Mouse (Mus musculus): Measurements from ENCODE around the gene Tcf12. TPM values are rescaled to one million over a fixed set of nuclear protein-coding genes. Genes with fewer than 3 reads are reported as not detected.

Gene Tcf12
- polyA plus RNA-seq, 1 experiment from 2014 or later, result 140 TPM

- Histone ChIP-seq H3K27ac (no peak overlapping the region), H3K9me3 (no peaks in the 10 kb centered on the region), H3K9ac (replicated peaks) (no peak overlapping the region), H3K36me3 (no peaks in the 10 kb centered on the region), H3K4me1 (replicated peaks) (peaks cover 7% of the 10 kb centered on the region; the same call in 1 of the 2 replicates), H3K4me2 (replicated peaks) (no peak overlapping the region), H3K4me3 (replicated peaks) (no peak overlapping the region), H3K27me3 (no peaks in the 10 kb centered on the region)
- no peak for ATAC-seq
These were observed 35.5 kb downstream of the Tcf12 start for GRCm38 (mm10) chr9:72076158-72076557.

GRCm38 (mm10) chr9:72066151-72066550 is 45.5 kb downstream of the Tcf12 start:
- no peak overlapping the region for H3K4me3 ChIP-seq (replicated peaks)
- ATAC-seq, result no peak
- H3K9me3 ChIP-seq, result peaks cover 3% of the 10 kb centered on the region; the same call in 1 of the 2 replicates
- no peak overlapping the region for H3K27ac ChIP-seq
- no peaks in the 10 kb centered on the region for H3K36me3 ChIP-seq
- no peaks in the 10 kb centered on the region for H3K27me3 ChIP-seq
- no peaks in the 10 kb centered on the region for H3K4me1 ChIP-seq (replicated peaks)
- no peak overlapping the region for H3K4me2 ChIP-seq (replicated peaks)
- no peak overlapping the region for H3K9ac ChIP-seq (replicated peaks)

- no peak overlapping the region for H3K4me3 ChIP-seq (replicated peaks)
- ATAC-seq, result no peak
- H3K9ac ChIP-seq (replicated peaks), result no peak overlapping the region
- WGBS, result 96% methylated on average over 3 of the region's 3 CpGs
- no peak overlapping the region for H3K27ac ChIP-seq
- H3K4me1 ChIP-seq (replicated peaks), result no peaks in the 10 kb centered on the region; the same call in 1 of the 2 replicates
- H3K36me3 ChIP-seq, result no peaks in the 10 kb centered on the region
- H3K27me3 ChIP-seq, result no peaks in the 10 kb centered on the region
- H3K4me2 ChIP-seq (replicated peaks), result no peak overlapping the region
- no peaks in the 10 kb centered on the region for H3K9me3 ChIP-seq
These were observed 58.5 kb downstream of the Tcf12 start for GRCm38 (mm10) chr9:72053144-72053543.

GRCm38 (mm10) chr9:72040156-72040555 is 71.5 kb downstream of the Tcf12 start:
- no peak overlapping the region for H3K27ac ChIP-seq
- no peak overlapping the region for H3K9ac ChIP-seq (replicated peaks)
- H3K4me2 ChIP-seq (replicated peaks), result no peak overlapping the region
- H3K4me1 ChIP-seq (replicated peaks), result peaks cover 19% of the 10 kb centered on the region
- no peak overlapping the region for H3K4me3 ChIP-seq (replicated peaks)
- no peak for ATAC-seq
- H3K36me3 ChIP-seq, result no peaks in the 10 kb centered on the region
- H3K27me3 ChIP-seq, result no peaks in the 10 kb centered on the region
- no peaks in the 10 kb centered on the region for H3K9me3 ChIP-seq

GRCm38 (mm10) chr9:72039369-72039768 is 72.3 kb downstream of the Tcf12 start:
- no peak overlapping the region for H3K9ac ChIP-seq (replicated peaks)
- WGBS, result 85% methylated on average over 2 of the region's 2 CpGs
- H3K9me3 ChIP-seq, result no peaks in the 10 kb centered on the region
- peaks cover 19% of the 10 kb centered on the region for H3K4me1 ChIP-seq (replicated peaks)
- no peak overlapping the region for H3K27ac ChIP-seq
- no peaks in the 10 kb centered on the region for H3K36me3 ChIP-seq
- no peak overlapping the region for H3K4me3 ChIP-seq (replicated peaks)
- H3K27me3 ChIP-seq, result no peaks in the 10 kb centered on the region
- ATAC-seq, result no peak
- H3K4me2 ChIP-seq (replicated peaks), result no peak overlapping the region

GRCm38 (mm10) chr9:72037059-72037516 is 74.6 kb downstream of the Tcf12 start:
- H3K27me3 ChIP-seq, result no peaks in the 10 kb centered on the region
- H3K4me2 ChIP-seq (replicated peaks), result no peak overlapping the region
- ATAC-seq, result no peak
- no peak overlapping the region for H3K4me3 ChIP-seq (replicated peaks)
- H3K36me3 ChIP-seq, result no peaks in the 10 kb centered on the region
- H3K9me3 ChIP-seq, result no peaks in the 10 kb centered on the region
- no peak overlapping the region for H3K27ac ChIP-seq
- H3K9ac ChIP-seq (replicated peaks), result no peak overlapping the region
- WGBS, result 67% methylated on average over 2 of the region's 2 CpGs
- peaks cover 19% of the 10 kb centered on the region for H3K4me1 ChIP-seq (replicated peaks)

GRCm38 (mm10) chr9:72036257-72036656 is 75.4 kb downstream of the Tcf12 start:
- 95% methylated on average over 3 of the region's 3 CpGs for WGBS
- H3K27me3 ChIP-seq, result no peaks in the 10 kb centered on the region
- no peaks in the 10 kb centered on the region for H3K9me3 ChIP-seq
- no peak overlapping the region for H3K4me2 ChIP-seq (replicated peaks)
- no peak for ATAC-seq
- no peaks in the 10 kb centered on the region for H3K36me3 ChIP-seq
- H3K9ac ChIP-seq (replicated peaks), result no peak overlapping the region
- H3K4me1 ChIP-seq (replicated peaks), result peaks cover 19% of the 10 kb centered on the region
- H3K4me3 ChIP-seq (replicated peaks), result no peak overlapping the region
- H3K27ac ChIP-seq, result no peak overlapping the region

- no peak for ATAC-seq
- WGBS, result 91% methylated on average over 2 of the region's 2 CpGs
- no peaks in the 10 kb centered on the region for H3K9me3 ChIP-seq
- no peaks in the 10 kb centered on the region for H3K36me3 ChIP-seq
- no peak overlapping the region for H3K27ac ChIP-seq
- H3K9ac ChIP-seq (replicated peaks), result no peak overlapping the region
- no peak overlapping the region for H3K4me2 ChIP-seq (replicated peaks)
- no peaks in the 10 kb centered on the region for H3K27me3 ChIP-seq
- H3K4me3 ChIP-seq (replicated peaks), result no peak overlapping the region
- H3K4me1 ChIP-seq (replicated peaks), result peaks cover 19% of the 10 kb centered on the region
These were observed 78.4 kb downstream of the Tcf12 start for GRCm38 (mm10) chr9:72033271-72033670.

- Histone ChIP-seq H3K4me3 (replicated peaks) (no peak overlapping the region), H3K36me3 (no peaks in the 10 kb centered on the region), H3K27me3 (no peaks in the 10 kb centered on the region), H3K4me2 (replicated peaks) (no peak overlapping the region), H3K4me1 (replicated peaks) (0 out of 2 replicates have a peak, but pooled peaks cover 8% of the 10 kb centered on the region), H3K9ac (replicated peaks) (no peak overlapping the region), H3K9me3 (no peaks in the 10 kb centered on the region), H3K27ac (no peak overlapping the region)
- no peak for ATAC-seq
These were observed 81.4 kb downstream of the Tcf12 start for GRCm38 (mm10) chr9:72030274-72030673.

GRCm38 (mm10) chr9:72029601-72030000 is 82.1 kb downstream of the Tcf12 start:
- Histone ChIP-seq H3K4me2 (replicated peaks) (no peak overlapping the region), H3K27ac (no peak overlapping the region), H3K9ac (replicated peaks) (no peak overlapping the region), H3K36me3 (no peaks in the 10 kb centered on the region), H3K9me3 (no peaks in the 10 kb centered on the region), H3K4me1 (replicated peaks) (peaks cover 8% of the 10 kb centered on the region; the same call in 1 of the 2 replicates), H3K4me3 (replicated peaks) (no peak overlapping the region), H3K27me3 (no peaks in the 10 kb centered on the region)
- 77% methylated on average over 1 of the region's 1 CpGs for WGBS
- ATAC-seq, result no peak

- Histone ChIP-seq H3K9me3 (no peaks in the 10 kb centered on the region), H3K27ac (no peak overlapping the region), H3K4me1 (replicated peaks) (peaks cover 5% of the 10 kb centered on the region; the same call in 1 of the 2 replicates), H3K36me3 (no peaks in the 10 kb centered on the region), H3K27me3 (no peaks in the 10 kb centered on the region), H3K9ac (replicated peaks) (no peak overlapping the region), H3K4me3 (replicated peaks) (no peak overlapping the region), H3K4me2 (replicated peaks) (no peak overlapping the region)
- no peak for ATAC-seq
- WGBS, result 90% methylated on average over 5 of the region's 5 CpGs
These were observed 88.4 kb downstream of the Tcf12 start for GRCm38 (mm10) chr9:72023274-72023673.

- Histone ChIP-seq H3K9me3 (no peaks in the 10 kb centered on the region), H3K4me1 (replicated peaks) (peaks cover 8% of the 10 kb centered on the region; the same call in 1 of the 2 replicates), H3K36me3 (no peaks in the 10 kb centered on the region), H3K27me3 (no peaks in the 10 kb centered on the region), H3K4me2 (replicated peaks) (no peak overlapping the region), H3K9ac (replicated peaks) (no peak overlapping the region), H3K27ac (no peak overlapping the region), H3K4me3 (replicated peaks) (no peak overlapping the region)
- WGBS, result 79% methylated on average over 3 of the region's 3 CpGs
- no peak for ATAC-seq
These were observed 90.2 kb downstream of the Tcf12 start for GRCm38 (mm10) chr9:72021512-72021911.

- no peaks in the 10 kb centered on the region for H3K9me3 ChIP-seq
- H3K4me1 ChIP-seq (replicated peaks), result 0 out of 2 replicates have a peak, but pooled peaks cover 9% of the 10 kb centered on the region
- no peaks in the 10 kb centered on the region for H3K36me3 ChIP-seq
- no peak overlapping the region for H3K27ac ChIP-seq
- H3K4me2 ChIP-seq (replicated peaks), result no peak overlapping the region
- no peak for ATAC-seq
- H3K4me3 ChIP-seq (replicated peaks), result no peak overlapping the region
- 100% methylated on average over 1 of the region's 1 CpGs for WGBS
- H3K27me3 ChIP-seq, result no peaks in the 10 kb centered on the region
- no peak overlapping the region for H3K9ac ChIP-seq (replicated peaks)
These were observed 95.7 kb downstream of the Tcf12 start for GRCm38 (mm10) chr9:72016021-72016420.
